Mouse (Mus musculus) MEL (cell line): ENCODE results near the gene Arhgdia.

ENCODE experiments used
- CTCF ChIP-seq, 3 experiments: IDR thresholded peaks in 2 of 3; conservative IDR thresholded peaks in 1 of 3; 2 replicates each; pipeline ENCODE4 v1.5.1; 2011 to 2012; ENCODE audit warnings: low read length in 3 of 3, low read depth in 2 of 3, mild to moderate bottlenecking in 2 of 3, improper control_type of control experiment in 1 of 3, inconsistent platforms in 1 of 3, mixed read lengths in 1 of 3, moderate library complexity in 1 of 3; ENCODE audit not compliant: control insufficient read depth in 1 of 3, insufficient read depth in 1 of 3, poor library complexity in 1 of 3, severe bottlenecking in 1 of 3
- E2F4 ChIP-seq: IDR thresholded peaks from 2 replicates; pipeline ENCODE4 v1.6.1; 2011; ENCODE audit warnings: low read depth, low read length, improper control_type of control experiment, borderline replicate concordance
- EP300 ChIP-seq, 2 experiments: IDR thresholded peaks; 2 replicates each; pipeline ENCODE4 v1.6.1; 2011; ENCODE audit warnings: improper control_type of control experiment in 2 of 2, low read length in 2 of 2, low read depth in 1 of 2, mild to moderate bottlenecking in 1 of 2
- GATA1 ChIP-seq: IDR thresholded peaks from 2 replicates; pipeline ENCODE4 v1.6.1; 2011; ENCODE audit warnings: low read depth, low read length, improper control_type of control experiment
- MEF2A ChIP-seq: IDR thresholded peaks from 2 replicates; pipeline ENCODE4 v1.6.1; 2014; ENCODE audit warnings: low read depth, mild to moderate bottlenecking, inconsistent platforms, low read length, improper control_type of control experiment; ENCODE audit not compliant: poor library complexity, insufficient replicate concordance, severe bottlenecking; ENCODE audit errors: extremely low read depth
- ZNF384 ChIP-seq: IDR thresholded peaks from 2 replicates; pipeline ENCODE4 v1.6.1; 2012; ENCODE audit warnings: low read depth, mild to moderate bottlenecking, inconsistent platforms, low read length, improper control_type of control experiment

- TF ChIP-seq EP300 (IDR thresholded peaks at IDR 0.05; ENCODE audit: low read depth in 1 of 2, low read length in 2 of 2), result no peak
- TF ChIP-seq ZNF384, result peak; percentile 79
- no peak for TF ChIP-seq CTCF (IDR thresholded peaks at IDR 0.05 in 2 of 3, conservative IDR thresholded peaks at IDR 0.05 in 1 of 3; ENCODE audit: control insufficient read depth in 1 of 3, insufficient read depth in 1 of 3, low read depth in 2 of 3, low read length in 3 of 3, poor library complexity in 1 of 3, severe bottlenecking in 1 of 3)
- no peak for TF ChIP-seq E2F4
- no peak for TF ChIP-seq MEF2A
- TF ChIP-seq GATA1, result no peak
These were observed 6.4 kb downstream of the Arhgdia start for GRCm38 (mm10) chr11:120575046-120575445.
